Mouse (Mus musculus) embryonic facial prominence, embryonic 13.5 days (tissue): Measurements from ENCODE around the gene Prickle2. TPM values are rescaled to one million over a fixed set of nuclear protein-coding genes. Genes with fewer than 3 reads are reported as not detected.

Experiments used
- ATAC-seq: fragments of 200-750 bp; cut with Nextera tagmentation; 2 replicates; pipeline ENCODE4 v1.8.0; 2017; ENCODE audit warnings: low read depth; ENCODE audit not compliant: insufficient number of reproducible peaks, insufficient read depth, low FRiP score, low TSS enrichment
- H3K27ac ChIP-seq: fragments of 300-500 bp; sonication (generic); 2 replicates; pipeline ENCODE4 v1.5.1; 2015; ENCODE audit warnings: moderate library complexity, mild to moderate bottlenecking, inconsistent platforms
- H3K27me3 ChIP-seq: fragments of 300-500 bp; sonication (generic); 2 replicates; pipeline ENCODE4 v1.6.1; 2015; ENCODE audit warnings: mild to moderate bottlenecking, inconsistent platforms
- H3K36me3 ChIP-seq: fragments of 300-500 bp; sonication (generic); 2 replicates; pipeline ENCODE4 v1.6.1; 2015; ENCODE audit warnings: mild to moderate bottlenecking, inconsistent platforms
- H3K4me1 ChIP-seq: fragments of 300-500 bp; sonication (generic); 2 replicates; pipeline ENCODE4 v1.6.1; 2015; ENCODE audit warnings: inconsistent platforms
- H3K4me2 ChIP-seq: fragments of 300-500 bp; sonication (generic); 2 replicates; pipeline ENCODE4 v1.6.1; 2015; ENCODE audit warnings: moderate library complexity, mild to moderate bottlenecking, inconsistent platforms
- H3K4me3 ChIP-seq: fragments of 300-500 bp; sonication (generic); 2 replicates; pipeline ENCODE4 v1.5.1; 2015; ENCODE audit warnings: mild to moderate bottlenecking, inconsistent platforms
- H3K9ac ChIP-seq: fragments of 300-500 bp; sonication (generic); 2 replicates; pipeline ENCODE4 v1.6.1; 2015; ENCODE audit warnings: mild to moderate bottlenecking, inconsistent platforms
- H3K9me3 ChIP-seq: fragments of 300-500 bp; sonication (generic); 2 replicates; pipeline ENCODE4 v1.6.1; 2016; ENCODE audit warnings: inconsistent platforms
- WGBS: fragments of 180-500 bp; shearing (Covaris S2); methylation state at CpG from one replicate; pipeline ENCODE4 v1.1.7; 2015; ENCODE audit warnings: mixed read lengths; 5-methylcytosine and 5-hydroxymethylcytosine counted together
- polyA plus RNA-seq: library from polyadenylated mRNA; unstranded; fragments of >200 nt; fragmentation: Nextera tagmentation; extraction: Ambion mirVana; gene quantifications from 2 replicates; pipeline ENCODE4 v1.2.1, GENCODE M21; 2015

The Prickle2 gene
- polyA plus RNA-seq, 1 experiment from 2014 or later = 6.5 TPM

DNA sequence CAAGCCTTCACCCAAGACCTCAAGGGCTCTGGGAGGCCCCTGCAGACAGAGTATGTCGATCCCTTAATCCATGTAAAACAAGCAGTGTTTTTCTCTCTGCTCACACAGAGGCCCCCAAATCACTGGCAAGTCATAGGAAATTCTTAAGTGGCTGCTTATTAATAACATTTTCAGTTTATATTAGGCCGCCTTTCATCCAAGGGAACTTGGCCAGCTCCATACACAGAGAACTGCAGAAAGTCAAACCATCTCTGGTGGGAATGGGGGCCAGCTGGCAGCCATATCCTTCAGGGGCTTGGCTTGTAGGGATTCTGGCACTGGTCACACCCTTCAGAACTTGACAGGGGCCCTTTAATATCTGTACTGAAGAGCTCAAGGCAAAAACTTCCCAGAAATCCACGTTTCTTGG is 237.6 kb downstream of the Prickle2 start:
- Histone ChIP-seq H3K9ac (no peak overlapping the region), H3K4me2 (no peak overlapping the region)
- no peak for ATAC-seq

DNA sequence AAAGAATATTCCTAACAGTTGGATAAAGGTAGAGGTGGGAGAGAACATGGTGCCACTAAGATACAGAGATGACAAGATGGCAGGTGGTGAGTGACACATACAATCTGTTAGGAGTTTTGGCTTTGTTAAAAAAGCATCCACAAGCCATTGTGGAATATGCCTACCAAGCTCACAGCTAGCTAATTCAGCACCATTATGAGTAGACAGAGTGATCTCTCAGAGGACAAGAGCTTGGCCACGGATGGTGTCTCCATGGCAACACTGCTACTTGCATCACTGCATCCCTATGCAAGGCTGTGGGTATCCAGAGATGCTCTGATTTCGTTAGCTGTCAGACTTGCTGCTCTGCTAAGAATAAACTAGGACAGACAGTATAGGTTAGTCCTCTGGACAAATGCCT is 238.6 kb downstream of the Prickle2 start:
- H3K27me3 ChIP-seq = no peaks in the 10 kb centered on the region
- H3K9me3 ChIP-seq = no peaks in the 10 kb centered on the region
- H3K36me3 ChIP-seq = no peaks in the 10 kb centered on the region
- WGBS = 78% methylated on average over 2 of the region's 2 CpGs
- no peak overlapping the region for H3K27ac ChIP-seq
- H3K4me3 ChIP-seq = no peak overlapping the region
- peaks cover 35% of the 10 kb centered on the region for H3K4me1 ChIP-seq
- ATAC-seq = no peak
- no peak overlapping the region for H3K9ac ChIP-seq
- no peak overlapping the region for H3K4me2 ChIP-seq

More for the DNA sequence above, 237.6 kb downstream of the Prickle2 start:
- Histone ChIP-seq H3K9me3 (no peaks in the 10 kb centered on the region), H3K27ac (peak overlapping the region; percentile 57; the same call in 1 of the 2 replicates), H3K36me3 (no peaks in the 10 kb centered on the region), H3K4me1 (peaks cover 35% of the 10 kb centered on the region), H3K4me3 (no peak overlapping the region), H3K27me3 (no peaks in the 10 kb centered on the region)
- WGBS = 49% methylated on average over 3 of the region's 3 CpGs

- ATAC-seq = no peak
- Histone ChIP-seq H3K36me3 (no peaks in the 10 kb centered on the region), H3K4me3 (no peak overlapping the region), H3K9me3 (no peaks in the 10 kb centered on the region), H3K27ac (no peak overlapping the region), H3K4me2 (no peak overlapping the region), H3K27me3 (no peaks in the 10 kb centered on the region), H3K9ac (no peak overlapping the region), H3K4me1 (peaks cover 44% of the 10 kb centered on the region)
- 71% methylated on average over 1 of the region's 1 CpGs for WGBS
Measured at GRCm38 (mm10) chr6:92465666-92466065, 240.3 kb downstream of the Prickle2 start.

DNA sequence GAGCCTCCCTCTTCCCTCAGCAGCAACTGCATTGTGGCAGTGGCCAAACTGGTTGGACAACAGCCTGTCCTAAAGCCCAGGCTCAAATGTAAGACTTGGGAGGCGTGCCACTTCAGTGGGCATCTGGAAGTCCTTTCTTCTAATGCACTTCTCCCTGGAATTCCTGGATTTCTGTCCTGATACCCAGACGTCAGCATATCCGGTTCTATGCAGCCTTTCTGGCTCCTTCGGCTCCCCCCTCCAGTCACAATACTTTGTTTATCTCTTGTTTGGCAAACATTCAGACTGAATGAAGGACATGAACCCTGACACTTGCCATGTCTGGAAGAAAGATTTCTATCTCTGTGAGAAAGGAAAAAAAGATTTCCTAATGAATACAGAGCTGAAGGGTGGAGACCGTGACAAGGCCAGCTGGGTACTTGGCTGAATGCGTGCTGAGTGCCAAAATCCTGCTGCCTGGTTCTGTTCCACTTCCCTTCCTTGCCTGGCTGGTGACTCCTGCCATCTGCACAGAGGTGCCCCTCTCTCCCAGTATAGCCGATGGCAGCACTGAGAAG is 241.1 kb downstream of the Prickle2 start:
- no peak for ATAC-seq
- Histone ChIP-seq H3K9me3 (no peaks in the 10 kb centered on the region), H3K4me2 (no peak overlapping the region), H3K27me3 (no peaks in the 10 kb centered on the region), H3K9ac (no peak overlapping the region), H3K4me1 (peaks cover 47% of the 10 kb centered on the region), H3K27ac (peak overlapping the region; percentile 13; the same call in 1 of the 2 replicates), H3K4me3 (no peak overlapping the region), H3K36me3 (no peaks in the 10 kb centered on the region)
- 40% methylated on average over 7 of the region's 7 CpGs for WGBS

GRCm38 (mm10) chr6:92463768-92464167 is 242.2 kb downstream of the Prickle2 start:
- H3K9me3 ChIP-seq = no peaks in the 10 kb centered on the region
- H3K4me2 ChIP-seq = no peak overlapping the region
- no peak for ATAC-seq
- H3K9ac ChIP-seq = no peak overlapping the region
- H3K27me3 ChIP-seq = no peaks in the 10 kb centered on the region
- H3K27ac ChIP-seq = no peak overlapping the region
- H3K4me1 ChIP-seq = peaks cover 39% of the 10 kb centered on the region
- no peaks in the 10 kb centered on the region for H3K36me3 ChIP-seq
- 75% methylated on average over 9 of the region's 9 CpGs for WGBS
- H3K4me3 ChIP-seq = no peak overlapping the region

GRCm38 (mm10) chr6:92460750-92461149 is 245.2 kb downstream of the Prickle2 start:
- 40% methylated on average over 2 of the region's 2 CpGs for WGBS
- H3K4me2 ChIP-seq = no peak overlapping the region
- no peaks in the 10 kb centered on the region for H3K27me3 ChIP-seq
- no peaks in the 10 kb centered on the region for H3K36me3 ChIP-seq
- H3K27ac ChIP-seq = no peak overlapping the region
- H3K4me3 ChIP-seq = no peak overlapping the region
- H3K9ac ChIP-seq = no peak overlapping the region
- H3K4me1 ChIP-seq = peaks cover 33% of the 10 kb centered on the region
- no peak for ATAC-seq
- no peaks in the 10 kb centered on the region for H3K9me3 ChIP-seq

DNA sequence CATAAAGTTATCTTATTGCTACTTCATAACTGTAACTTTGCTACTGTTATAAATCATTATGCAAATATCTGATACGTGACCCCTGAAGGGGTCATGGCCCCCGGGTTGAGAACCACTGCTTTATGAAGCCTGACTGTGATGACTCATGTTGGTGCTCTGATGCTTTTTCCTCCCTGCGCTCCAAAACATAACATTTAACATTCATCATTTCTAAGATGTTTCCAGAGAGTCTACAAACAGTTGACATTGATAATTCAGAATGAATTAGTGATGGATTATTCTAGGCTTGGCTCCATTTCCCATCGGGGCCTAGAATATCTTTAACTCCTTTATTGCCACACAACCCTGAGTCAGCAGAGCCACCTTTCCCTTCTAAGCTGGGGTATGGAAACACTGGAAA is 247.9 kb downstream of the Prickle2 start:
- Histone ChIP-seq H3K9me3 (no peaks in the 10 kb centered on the region), H3K36me3 (no peaks in the 10 kb centered on the region), H3K9ac (no peak overlapping the region), H3K4me1 (peaks cover 22% of the 10 kb centered on the region), H3K27me3 (no peaks in the 10 kb centered on the region), H3K27ac (no peak overlapping the region), H3K4me2 (no peak overlapping the region), H3K4me3 (no peak overlapping the region)
- 82% methylated on average over 4 of the region's 4 CpGs for WGBS
- ATAC-seq = no peak

- no peak overlapping the region for H3K9ac ChIP-seq
- no peaks in the 10 kb centered on the region for H3K36me3 ChIP-seq
- 52% methylated on average over 1 of the region's 1 CpGs for WGBS
- no peak overlapping the region for H3K4me3 ChIP-seq
- H3K4me2 ChIP-seq = no peak overlapping the region
- H3K9me3 ChIP-seq = no peaks in the 10 kb centered on the region
- peaks cover 11% of the 10 kb centered on the region for H3K4me1 ChIP-seq
- peak overlapping the region; percentile 23; the same call in 1 of the 2 replicates for H3K27ac ChIP-seq
- no peaks in the 10 kb centered on the region for H3K27me3 ChIP-seq
- no peak for ATAC-seq
Measured at GRCm38 (mm10) chr6:92451421-92451820, 254.5 kb downstream of the Prickle2 start.

DNA sequence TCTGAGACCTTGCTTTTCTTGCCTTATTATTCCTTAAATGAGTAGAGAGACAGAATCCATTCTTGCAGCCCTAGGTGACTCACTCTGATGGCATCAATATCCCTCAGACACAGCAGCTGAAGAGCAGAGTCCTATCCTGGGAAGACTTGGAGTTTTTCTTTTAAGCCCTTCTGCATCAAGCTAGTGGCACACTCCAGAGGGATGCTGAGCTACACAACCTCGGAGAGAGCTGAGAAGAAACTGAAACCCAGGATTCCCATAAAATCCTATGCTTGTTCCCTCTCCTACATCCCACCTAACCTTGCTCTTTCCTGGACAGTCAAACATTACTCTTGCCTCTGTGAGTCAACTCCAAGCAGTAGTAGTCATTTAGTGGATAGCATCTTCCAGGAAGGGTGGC is 256.0 kb downstream of the Prickle2 start:
- no peaks in the 10 kb centered on the region for H3K9me3 ChIP-seq
- 91% methylated on average over 1 of the region's 1 CpGs for WGBS
- H3K9ac ChIP-seq = no peak overlapping the region
- no peak overlapping the region for H3K27ac ChIP-seq
- peaks cover 11% of the 10 kb centered on the region for H3K4me1 ChIP-seq
- H3K36me3 ChIP-seq = no peaks in the 10 kb centered on the region
- no peaks in the 10 kb centered on the region for H3K27me3 ChIP-seq
- H3K4me3 ChIP-seq = no peak overlapping the region
- no peak overlapping the region for H3K4me2 ChIP-seq
- ATAC-seq = no peak

DNA sequence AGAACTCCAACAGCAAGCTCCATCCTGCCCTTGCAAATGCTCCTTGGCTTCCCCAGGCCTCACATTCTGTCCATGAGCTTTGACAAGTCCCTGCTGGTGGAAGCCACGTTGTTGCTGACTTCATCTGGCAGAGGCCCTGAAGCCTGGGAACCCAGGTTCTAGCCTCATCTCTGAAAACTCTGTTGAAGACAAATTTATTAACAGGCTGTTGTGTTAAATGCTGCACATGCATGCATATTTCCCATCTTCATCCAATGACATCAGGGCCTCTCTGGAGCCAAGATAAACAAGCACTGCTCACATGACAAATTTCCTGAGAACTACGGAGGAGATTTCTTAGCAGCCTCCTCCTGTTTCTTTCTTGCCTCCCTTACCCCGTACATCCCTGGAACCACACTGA is 259.3 kb downstream of the Prickle2 start:
- Histone ChIP-seq H3K9me3 (no peaks in the 10 kb centered on the region), H3K4me3 (no peak overlapping the region), H3K27ac (no peak overlapping the region), H3K27me3 (no peaks in the 10 kb centered on the region), H3K4me2 (no peak overlapping the region), H3K4me1 (peaks cover 5% of the 10 kb centered on the region), H3K36me3 (no peaks in the 10 kb centered on the region), H3K9ac (no peak overlapping the region)
- ATAC-seq = no peak
- 58% methylated on average over 3 of the region's 3 CpGs for WGBS

DNA sequence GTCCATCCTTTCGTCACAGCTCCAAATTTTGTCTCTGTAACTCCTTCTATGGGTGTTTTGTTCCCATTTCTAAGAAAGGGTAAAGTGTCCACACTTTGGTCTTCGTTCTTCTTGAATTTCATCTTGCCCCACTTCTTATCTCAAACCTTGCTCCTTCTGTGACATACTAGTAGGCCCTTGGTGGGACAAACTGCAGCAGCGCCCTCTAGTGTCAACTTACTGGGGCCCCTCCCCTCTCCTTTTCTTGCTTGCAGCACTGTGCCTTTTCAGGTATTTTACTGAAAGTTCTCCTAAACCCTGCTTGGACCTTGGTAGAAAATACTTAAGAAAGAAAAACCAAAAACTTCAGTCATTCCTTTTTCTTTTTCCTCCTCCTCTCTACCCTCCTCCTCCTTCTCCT is 264.8 kb downstream of the Prickle2 start:
- H3K27me3 ChIP-seq = no peaks in the 10 kb centered on the region
- 48% methylated on average over 2 of the region's 3 CpGs for whole genome bisulfite sequencing
- H3K27ac ChIP-seq = no peak overlapping the region
- no peak overlapping the region for H3K4me2 ChIP-seq
- no peaks in the 10 kb centered on the region for H3K4me1 ChIP-seq
- H3K36me3 ChIP-seq = no peaks in the 10 kb centered on the region
- H3K9me3 ChIP-seq = no peaks in the 10 kb centered on the region
- ATAC-seq = no peak
- no peak overlapping the region for H3K4me3 ChIP-seq
- H3K9ac ChIP-seq = no peak overlapping the region

- Histone ChIP-seq H3K36me3 (no peaks in the 10 kb centered on the region), H3K4me2 (no peak overlapping the region), H3K9me3 (no peaks in the 10 kb centered on the region), H3K27me3 (no peaks in the 10 kb centered on the region), H3K27ac (no peak overlapping the region), H3K4me1 (no peaks in the 10 kb centered on the region), H3K4me3 (no peak overlapping the region), H3K9ac (no peak overlapping the region)
- 91% methylated on average over 3 of the region's 3 CpGs for WGBS
- no peak for ATAC-seq
Measured at GRCm38 (mm10) chr6:92440251-92440650, 265.7 kb downstream of the Prickle2 start.
